Mouse (Mus musculus): ENCODE results near the gene Akirin1. TPM values are rescaled to one million over a fixed set of nuclear protein-coding genes. Genes with fewer than 3 reads are reported as not detected.

Akirin1 gene
- 88.5 and 100 TPM in 2 replicates for polyA plus RNA-seq (2014; fragmentation: Nextera tagmentation; extraction: Ambion mirVana)

GRCm38 (mm10) chr4:123750152-123750651 is at the start of gene Akirin1:
Gene Akirin1, minus strand, starts transcription at chr4:123750345.
- DNase-seq (ENCODE audit: low spot score): peak; percentile 99
- Histone ChIP-seq H3K27me3 (ENCODE audit: control insufficient read depth, insufficient read depth, low read length) (no peaks in the 10 kb centered on the region), H3K9me3 (ENCODE audit: control insufficient read depth, low read length) (no peaks in the 10 kb centered on the region), H3K27ac (peak within 1 kb of the TSS; percentile 93), H3K36me3 (replicated peaks; ENCODE audit: control insufficient read depth, insufficient read depth) (no peaks in the 10 kb centered on the region; the same call in 1 of the 2 replicates), H3K9ac (peak within 1 kb of the TSS; percentile 89), H3K4me3 (replicated peaks; ENCODE audit: low read length) (peak within 1 kb of the TSS; percentile 89), H3K4me1 (replicated peaks; ENCODE audit: control insufficient read depth, insufficient read depth, low read length) (peaks cover 24% of the 10 kb centered on the region), H3K4me2 (replicated peaks) (peak within 1 kb of the TSS; percentile 67)
- WGBS: under 1% methylated on average over 37 of the region's 46 CpGs
- peak; percentile 98 for ATAC-seq (ENCODE audit: low FRiP score)

GRCm38 (mm10) chr4:123797856-123798255 is 47.7 kb upstream of the Akirin1 start:
- H3K36me3 ChIP-seq (replicated peaks; ENCODE audit: control insufficient read depth, insufficient read depth): no peaks in the 10 kb centered on the region
- no peaks in the 10 kb centered on the region for H3K9me3 ChIP-seq (ENCODE audit: control insufficient read depth, low read length)
- 30% methylated on average over 7 of the region's 7 CpGs for WGBS
- H3K27me3 ChIP-seq (ENCODE audit: control insufficient read depth, insufficient read depth, low read length): no peaks in the 10 kb centered on the region
- H3K4me2 ChIP-seq (replicated peaks): no peak overlapping the region
- ATAC-seq (ENCODE audit: low FRiP score) (peak; percentile 53; the same call in 1 of the 2 replicates), DNase-seq (ENCODE audit: low spot score) (peak; percentile 35)
- no peak overlapping the region for H3K4me3 ChIP-seq (replicated peaks; ENCODE audit: low read length)
- no peak overlapping the region for H3K27ac ChIP-seq
- no peak overlapping the region for H3K9ac ChIP-seq
- H3K4me1 ChIP-seq (replicated peaks; ENCODE audit: control insufficient read depth, insufficient read depth, low read length): 0 out of 2 replicates have a peak, but pooled peaks cover 4% of the 10 kb centered on the region

GRCm38 (mm10) chr4:123797403-123797802 is 47.3 kb upstream of the Akirin1 start:
- H3K4me1 ChIP-seq (replicated peaks; ENCODE audit: control insufficient read depth, insufficient read depth, low read length): 0 out of 2 replicates have a peak, but pooled peaks cover 4% of the 10 kb centered on the region
- ATAC-seq (ENCODE audit: low FRiP score) (no peak), DNase-seq (ENCODE audit: low spot score) (no peak)
- no peak overlapping the region for H3K4me3 ChIP-seq (replicated peaks; ENCODE audit: low read length)
- no peaks in the 10 kb centered on the region for H3K27me3 ChIP-seq (ENCODE audit: control insufficient read depth, insufficient read depth, low read length)
- H3K9me3 ChIP-seq (ENCODE audit: control insufficient read depth, low read length): no peaks in the 10 kb centered on the region
- H3K36me3 ChIP-seq (replicated peaks; ENCODE audit: control insufficient read depth, insufficient read depth): no peaks in the 10 kb centered on the region
- no peak overlapping the region for H3K4me2 ChIP-seq (replicated peaks)
- WGBS: 86% methylated on average over 3 of the region's 3 CpGs
- no peak overlapping the region for H3K27ac ChIP-seq
- H3K9ac ChIP-seq: no peak overlapping the region

GRCm38 (mm10) chr4:123795057-123795456 is 44.9 kb upstream of the Akirin1 start:
- H3K9me3 ChIP-seq (ENCODE audit: control insufficient read depth, low read length): no peaks in the 10 kb centered on the region
- ATAC-seq (ENCODE audit: low FRiP score): no peak
- 0 out of 2 replicates have a peak, but pooled peaks cover 4% of the 10 kb centered on the region for H3K4me1 ChIP-seq (replicated peaks; ENCODE audit: control insufficient read depth, insufficient read depth, low read length)
- no peak overlapping the region for H3K4me3 ChIP-seq (replicated peaks; ENCODE audit: low read length)
- no peak for DNase-seq (ENCODE audit: low spot score)
- H3K9ac ChIP-seq: no peak overlapping the region
- H3K27me3 ChIP-seq (ENCODE audit: control insufficient read depth, insufficient read depth, low read length): no peaks in the 10 kb centered on the region
- H3K4me2 ChIP-seq (replicated peaks): no peak overlapping the region
- no peaks in the 10 kb centered on the region for H3K36me3 ChIP-seq (replicated peaks; ENCODE audit: control insufficient read depth, insufficient read depth)
- 72% methylated on average over 2 of the region's 2 CpGs for WGBS
- H3K27ac ChIP-seq: no peak overlapping the region

GRCm38 (mm10) chr4:123793136-123793535 is 43.0 kb upstream of the Akirin1 start:
- H3K9ac ChIP-seq: no peak overlapping the region
- DNase-seq (ENCODE audit: low spot score) (no peak), ATAC-seq (ENCODE audit: low FRiP score) (no peak)
- H3K4me3 ChIP-seq (replicated peaks; ENCODE audit: low read length): no peak overlapping the region
- H3K9me3 ChIP-seq (ENCODE audit: control insufficient read depth, low read length): no peaks in the 10 kb centered on the region
- WGBS: 97% methylated on average over 6 of the region's 6 CpGs
- H3K36me3 ChIP-seq (replicated peaks; ENCODE audit: control insufficient read depth, insufficient read depth): no peaks in the 10 kb centered on the region
- H3K4me1 ChIP-seq (replicated peaks; ENCODE audit: control insufficient read depth, insufficient read depth, low read length): 0 out of 2 replicates have a peak, but pooled peaks cover 4% of the 10 kb centered on the region
- H3K4me2 ChIP-seq (replicated peaks): no peak overlapping the region
- H3K27me3 ChIP-seq (ENCODE audit: control insufficient read depth, insufficient read depth, low read length): no peaks in the 10 kb centered on the region
- H3K27ac ChIP-seq: no peak overlapping the region

GRCm38 (mm10) chr4:123792666-123793065 is 42.5 kb upstream of the Akirin1 start:
- H3K9ac ChIP-seq: no peak overlapping the region
- no peak overlapping the region for H3K4me2 ChIP-seq (replicated peaks)
- H3K27ac ChIP-seq: no peak overlapping the region
- H3K36me3 ChIP-seq (replicated peaks; ENCODE audit: control insufficient read depth, insufficient read depth): no peaks in the 10 kb centered on the region
- 86% methylated on average over 2 of the region's 2 CpGs for WGBS
- DNase-seq (ENCODE audit: low spot score) (no peak), ATAC-seq (ENCODE audit: low FRiP score) (no peak)
- H3K4me3 ChIP-seq (replicated peaks; ENCODE audit: low read length): no peak overlapping the region
- no peaks in the 10 kb centered on the region for H3K9me3 ChIP-seq (ENCODE audit: control insufficient read depth, low read length)
- H3K4me1 ChIP-seq (replicated peaks; ENCODE audit: control insufficient read depth, insufficient read depth, low read length): 0 out of 2 replicates have a peak, but pooled peaks cover 4% of the 10 kb centered on the region
- H3K27me3 ChIP-seq (ENCODE audit: control insufficient read depth, insufficient read depth, low read length): no peaks in the 10 kb centered on the region

- H3K4me3 ChIP-seq (replicated peaks; ENCODE audit: low read length): no peak within 1 kb of the TSS
- WGBS: 41% methylated on average over 12 of the region's 12 CpGs
- no peak within 1 kb of the TSS for H3K9ac ChIP-seq
- ATAC-seq (ENCODE audit: low FRiP score) (peak; percentile 83; the same call in 1 of the 2 replicates), DNase-seq (ENCODE audit: low spot score) (peak; percentile 52)
- H3K27ac ChIP-seq: no peak within 1 kb of the TSS
- 0 out of 2 replicates have a peak within 1 kb of the TSS, but pooled peaks have one; percentile 21 for H3K4me2 ChIP-seq (replicated peaks)
- H3K27me3 ChIP-seq (ENCODE audit: control insufficient read depth, insufficient read depth, low read length): no peaks in the 10 kb centered on the region
- no peaks in the 10 kb centered on the region for H3K9me3 ChIP-seq (ENCODE audit: control insufficient read depth, low read length)
- H3K36me3 ChIP-seq (replicated peaks; ENCODE audit: control insufficient read depth, insufficient read depth): no peaks in the 10 kb centered on the region
- no peaks in the 10 kb centered on the region for H3K4me1 ChIP-seq (replicated peaks; ENCODE audit: control insufficient read depth, insufficient read depth, low read length)
These were observed 37.2 kb upstream of the Akirin1 start, which contains the start of gene Rhbdl2 for GRCm38 (mm10) chr4:123787191-123787985. Gene Rhbdl2, plus strand, starts transcription at chr4:123787874.

GRCm38 (mm10) chr4:123768234-123768633 is 18.1 kb upstream of the Akirin1 start:
- H3K4me2 ChIP-seq (replicated peaks): no peak overlapping the region
- H3K9me3 ChIP-seq (ENCODE audit: control insufficient read depth, low read length): no peaks in the 10 kb centered on the region
- H3K9ac ChIP-seq: no peak overlapping the region
- ATAC-seq (ENCODE audit: low FRiP score) (no peak), DNase-seq (ENCODE audit: low spot score) (no peak)
- no peaks in the 10 kb centered on the region for H3K36me3 ChIP-seq (replicated peaks; ENCODE audit: control insufficient read depth, insufficient read depth)
- H3K4me3 ChIP-seq (replicated peaks; ENCODE audit: low read length): no peak overlapping the region
- 71% methylated on average over 4 of the region's 4 CpGs for WGBS
- no peaks in the 10 kb centered on the region for H3K4me1 ChIP-seq (replicated peaks; ENCODE audit: control insufficient read depth, insufficient read depth, low read length)
- H3K27me3 ChIP-seq (ENCODE audit: control insufficient read depth, insufficient read depth, low read length): no peaks in the 10 kb centered on the region
- H3K27ac ChIP-seq: no peak overlapping the region

GRCm38 (mm10) chr4:123767807-123768206 is 17.7 kb upstream of the Akirin1 start:
- Histone ChIP-seq H3K9ac (no peak overlapping the region), H3K4me2 (replicated peaks) (no peak overlapping the region), H3K27ac (no peak overlapping the region), H3K9me3 (ENCODE audit: control insufficient read depth, low read length) (no peaks in the 10 kb centered on the region), H3K36me3 (replicated peaks; ENCODE audit: control insufficient read depth, insufficient read depth) (no peaks in the 10 kb centered on the region), H3K4me3 (replicated peaks; ENCODE audit: low read length) (no peak overlapping the region), H3K27me3 (ENCODE audit: control insufficient read depth, insufficient read depth, low read length) (no peaks in the 10 kb centered on the region), H3K4me1 (replicated peaks; ENCODE audit: control insufficient read depth, insufficient read depth, low read length) (no peaks in the 10 kb centered on the region)
- DNase-seq (ENCODE audit: low spot score) (no peak), ATAC-seq (ENCODE audit: low FRiP score) (no peak)
- WGBS: 74% methylated on average over 3 of the region's 3 CpGs
